Mouse (Mus musculus): ENCODE data around the gene Gm20388. TPM values are rescaled to one million over a fixed set of nuclear protein-coding genes. Genes with fewer than 3 reads are reported as not detected.

Gene Gm20388
- polyA plus RNA-seq, 1 experiment from 2014 or later = not detected

GRCm38 (mm10) chr8:121668553-121668952 is 1757.9 kb downstream of the Gm20388 start:
- no peak overlapping the region for H3K27ac ChIP-seq

DNA sequence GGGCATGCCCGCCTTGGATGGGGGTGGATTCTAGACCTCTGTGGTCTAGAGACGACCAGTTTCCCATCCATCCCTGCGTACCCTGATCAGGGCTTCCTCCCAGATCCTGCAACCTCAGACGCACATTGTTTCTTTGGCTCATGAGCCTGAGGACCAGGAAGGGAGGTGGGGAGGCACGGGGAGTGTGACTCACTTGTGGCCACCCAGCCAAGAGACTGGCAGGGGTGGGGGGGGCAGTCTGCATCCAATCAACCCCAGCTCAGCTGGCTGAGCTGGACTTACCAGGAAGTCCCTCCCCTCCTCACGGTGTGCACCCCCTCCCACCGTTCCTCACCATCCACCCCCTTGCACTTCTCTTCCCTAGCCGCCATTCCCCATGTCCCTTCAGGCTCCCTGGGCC is 1758.6 kb downstream of the Gm20388 start:
- H3K4me3 ChIP-seq = no peak overlapping the region
- no peak overlapping the region for H3K27ac ChIP-seq

More at GRCm38 (mm10) chr8:121668553-121668952, 1757.9 kb downstream of the Gm20388 start:
- H3K9ac ChIP-seq = no peak overlapping the region
- peaks cover 65% of the 10 kb centered on the region for H3K27me3 ChIP-seq (replicated peaks)
- no peak for ATAC-seq
- 24% methylated on average over 6 of the region's 6 CpGs for WGBS (ENCODE audit: insufficient replicate concordance)
- H3K9me3 ChIP-seq (replicated peaks) = no peaks in the 10 kb centered on the region
- H3K4me3 ChIP-seq = no peak overlapping the region
- H3K4me1 ChIP-seq = no peaks in the 10 kb centered on the region
- no peaks in the 10 kb centered on the region for H3K36me3 ChIP-seq
- no peak overlapping the region for H3K4me2 ChIP-seq

GRCm38 (mm10) chr8:121673153-121673552 is 1762.5 kb downstream of the Gm20388 start:
- no peaks in the 10 kb centered on the region for H3K36me3 ChIP-seq
- no peaks in the 10 kb centered on the region for H3K9me3 ChIP-seq (replicated peaks)
- peaks cover 48% of the 10 kb centered on the region for H3K27me3 ChIP-seq (replicated peaks)
- 35% methylated on average over 4 of the region's 4 CpGs for WGBS (ENCODE audit: insufficient replicate concordance)
- H3K4me2 ChIP-seq = no peak overlapping the region
- H3K9ac ChIP-seq = no peak overlapping the region
- no peaks in the 10 kb centered on the region for H3K4me1 ChIP-seq
- no peak for ATAC-seq
- H3K4me3 ChIP-seq = no peak overlapping the region
- H3K27ac ChIP-seq = no peak overlapping the region

More for the DNA sequence above, 1758.6 kb downstream of the Gm20388 start:
- 9% methylated on average over 8 of the region's 8 CpGs for WGBS (ENCODE audit: insufficient replicate concordance)
- Histone ChIP-seq H3K36me3 (no peaks in the 10 kb centered on the region), H3K4me1 (no peaks in the 10 kb centered on the region), H3K9me3 (replicated peaks) (no peaks in the 10 kb centered on the region), H3K4me2 (no peak overlapping the region), H3K27me3 (replicated peaks) (peaks cover 63% of the 10 kb centered on the region), H3K9ac (no peak overlapping the region)
- ATAC-seq = no peak

GRCm38 (mm10) chr8:121673917-121674316 is 1763.3 kb downstream of the Gm20388 start:
- ATAC-seq = no peak

GRCm38 (mm10) chr8:121674524-121674923 is 1763.9 kb downstream of the Gm20388 start:
- H3K4me1 ChIP-seq = no peaks in the 10 kb centered on the region
- H3K27ac ChIP-seq = no peak overlapping the region
- ATAC-seq = no peak
- no peaks in the 10 kb centered on the region for H3K9me3 ChIP-seq (replicated peaks)
- H3K27me3 ChIP-seq (replicated peaks) = peaks cover 34% of the 10 kb centered on the region
- no peak overlapping the region for H3K9ac ChIP-seq
- WGBS (ENCODE audit: insufficient replicate concordance) = 42% methylated on average over 5 of the region's 5 CpGs
- no peak overlapping the region for H3K4me3 ChIP-seq
- H3K36me3 ChIP-seq = no peaks in the 10 kb centered on the region
- H3K4me2 ChIP-seq = no peak overlapping the region

More at GRCm38 (mm10) chr8:121673917-121674316, 1763.3 kb downstream of the Gm20388 start:
- no peaks in the 10 kb centered on the region for H3K36me3 ChIP-seq
- H3K27me3 ChIP-seq (replicated peaks) = peaks cover 40% of the 10 kb centered on the region
- WGBS (ENCODE audit: insufficient replicate concordance) = 55% methylated on average over 5 of the region's 5 CpGs
- no peak overlapping the region for H3K9ac ChIP-seq
- no peaks in the 10 kb centered on the region for H3K4me1 ChIP-seq
- no peak overlapping the region for H3K27ac ChIP-seq
- H3K4me3 ChIP-seq = no peak overlapping the region
- H3K9me3 ChIP-seq (replicated peaks) = no peaks in the 10 kb centered on the region
- no peak overlapping the region for H3K4me2 ChIP-seq

GRCm38 (mm10) chr8:121675161-121675560 is 1764.5 kb downstream of the Gm20388 start:
- Histone ChIP-seq H3K4me2 (no peak overlapping the region), H3K36me3 (no peaks in the 10 kb centered on the region), H3K27me3 (replicated peaks) (peaks cover 28% of the 10 kb centered on the region), H3K9me3 (replicated peaks) (no peaks in the 10 kb centered on the region), H3K27ac (no peak overlapping the region), H3K4me1 (no peaks in the 10 kb centered on the region), H3K4me3 (no peak overlapping the region), H3K9ac (no peak overlapping the region)
- 49% methylated on average over 3 of the region's 3 CpGs for WGBS (ENCODE audit: insufficient replicate concordance)
- no peak for ATAC-seq

- WGBS (ENCODE audit: insufficient replicate concordance) = 43% methylated on average over 20 of the region's 20 CpGs
- ATAC-seq = no peak
These were observed 1765.1 kb downstream of the Gm20388 start for GRCm38 (mm10) chr8:121675701-121676100.

GRCm38 (mm10) chr8:121678696-121679095 is 1768.1 kb downstream of the Gm20388 start:
- 56% methylated on average over 5 of the region's 5 CpGs for WGBS (ENCODE audit: insufficient replicate concordance)
- no peaks in the 10 kb centered on the region for H3K9me3 ChIP-seq (replicated peaks)
- no peaks in the 10 kb centered on the region for H3K4me1 ChIP-seq
- no peak overlapping the region for H3K4me3 ChIP-seq
- 0 out of 2 replicates have a peak, but pooled peaks cover 9% of the 10 kb centered on the region for H3K27me3 ChIP-seq (replicated peaks)
- no peak overlapping the region for H3K9ac ChIP-seq
- ATAC-seq = no peak
- H3K36me3 ChIP-seq = no peaks in the 10 kb centered on the region
- no peak overlapping the region for H3K4me2 ChIP-seq
- H3K27ac ChIP-seq = no peak overlapping the region

More at GRCm38 (mm10) chr8:121675701-121676100, 1765.1 kb downstream of the Gm20388 start:
- Histone ChIP-seq H3K4me1 (no peaks in the 10 kb centered on the region), H3K36me3 (no peaks in the 10 kb centered on the region), H3K9ac (no peak overlapping the region), H3K4me2 (no peak overlapping the region), H3K27ac (no peak overlapping the region), H3K4me3 (no peak overlapping the region), H3K9me3 (replicated peaks) (no peaks in the 10 kb centered on the region), H3K27me3 (replicated peaks) (peaks cover 24% of the 10 kb centered on the region; the same call in 1 of the 2 replicates)

GRCm38 (mm10) chr8:121680896-121681295 is 1770.3 kb downstream of the Gm20388 start:
- Histone ChIP-seq H3K9me3 (replicated peaks) (no peaks in the 10 kb centered on the region), H3K4me1 (no peaks in the 10 kb centered on the region), H3K4me2 (no peak overlapping the region), H3K27me3 (replicated peaks) (no peaks in the 10 kb centered on the region), H3K36me3 (no peaks in the 10 kb centered on the region), H3K9ac (no peak overlapping the region), H3K4me3 (no peak overlapping the region), H3K27ac (no peak overlapping the region)
- WGBS (ENCODE audit: insufficient replicate concordance) = 72% methylated on average over 4 of the region's 4 CpGs
- no peak for ATAC-seq

- Histone ChIP-seq H3K27ac (no peak overlapping the region), H3K9me3 (replicated peaks) (no peaks in the 10 kb centered on the region), H3K4me3 (no peak overlapping the region), H3K4me2 (no peak overlapping the region), H3K9ac (no peak overlapping the region), H3K27me3 (replicated peaks) (no peaks in the 10 kb centered on the region), H3K36me3 (no peaks in the 10 kb centered on the region), H3K4me1 (no peaks in the 10 kb centered on the region)
- no peak for ATAC-seq
- 41% methylated on average over 10 of the region's 10 CpGs for WGBS (ENCODE audit: insufficient replicate concordance)
These were observed 1770.8 kb downstream of the Gm20388 start for GRCm38 (mm10) chr8:121681457-121681856.

DNA sequence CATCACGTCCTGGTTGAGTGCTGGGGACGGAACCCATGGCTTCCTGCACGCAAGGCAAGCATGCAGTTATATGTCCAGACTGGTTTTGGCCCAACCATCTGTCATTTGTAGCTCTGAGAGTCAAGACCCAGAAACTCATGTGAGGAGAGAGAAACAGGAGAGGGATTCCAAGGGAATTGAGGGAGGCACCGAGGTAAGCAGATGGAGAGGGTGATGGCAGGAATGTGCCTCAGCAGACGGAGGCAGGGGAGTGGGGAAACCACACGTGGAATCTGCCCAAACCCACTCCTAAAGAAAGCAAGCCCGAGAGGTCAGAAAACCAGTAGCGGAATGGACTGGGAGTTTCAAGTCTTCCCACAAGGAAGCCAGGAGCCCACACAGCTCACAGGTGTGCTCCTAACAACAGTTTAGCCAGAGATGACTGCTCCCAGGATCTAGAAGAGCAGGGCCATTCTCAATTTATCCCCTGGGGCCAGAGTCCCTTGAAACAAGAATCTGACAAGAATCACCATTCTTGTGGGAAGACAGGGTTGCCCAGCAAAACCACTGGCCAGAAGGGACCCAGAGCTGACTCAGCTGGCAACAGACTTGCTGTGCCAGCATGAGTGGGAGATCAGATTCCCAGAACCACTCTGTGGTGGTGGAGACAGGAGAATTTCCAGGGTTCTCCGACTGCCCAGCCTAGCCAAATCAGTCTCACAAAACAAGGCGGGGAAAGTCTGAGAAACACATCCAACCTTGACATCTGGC is 1772.6 kb downstream of the Gm20388 start:
- Histone ChIP-seq H3K9ac (no peak overlapping the region), H3K36me3 (no peaks in the 10 kb centered on the region), H3K9me3 (replicated peaks) (no peaks in the 10 kb centered on the region), H3K4me2 (no peak overlapping the region), H3K27ac (no peak overlapping the region), H3K27me3 (replicated peaks) (no peaks in the 10 kb centered on the region), H3K4me3 (no peak overlapping the region), H3K4me1 (no peaks in the 10 kb centered on the region)
- WGBS (ENCODE audit: insufficient replicate concordance) = 61% methylated on average over 10 of the region's 10 CpGs
- ATAC-seq = no peak

GRCm38 (mm10) chr8:121685419-121685818 is 1774.8 kb downstream of the Gm20388 start:
- ATAC-seq = no peak
- Histone ChIP-seq H3K4me3 (no peak overlapping the region), H3K9me3 (replicated peaks) (no peaks in the 10 kb centered on the region), H3K27me3 (replicated peaks) (peaks cover 11% of the 10 kb centered on the region; the same call in 1 of the 2 replicates), H3K36me3 (no peaks in the 10 kb centered on the region), H3K27ac (no peak overlapping the region), H3K4me2 (no peak overlapping the region), H3K9ac (no peak overlapping the region), H3K4me1 (no peaks in the 10 kb centered on the region)
- WGBS (ENCODE audit: insufficient replicate concordance) = 6% methylated on average over 4 of the region's 4 CpGs

Data from liver, embryonic 12.5 days (tissue).